Mouse (Mus musculus): Measurements from ENCODE around the gene Cars. TPM values are rescaled to one million over a fixed set of nuclear protein-coding genes. Genes with fewer than 3 reads are reported as not detected.

Cars gene
- polyA plus RNA-seq, 1 experiment = 137 TPM

DNA sequence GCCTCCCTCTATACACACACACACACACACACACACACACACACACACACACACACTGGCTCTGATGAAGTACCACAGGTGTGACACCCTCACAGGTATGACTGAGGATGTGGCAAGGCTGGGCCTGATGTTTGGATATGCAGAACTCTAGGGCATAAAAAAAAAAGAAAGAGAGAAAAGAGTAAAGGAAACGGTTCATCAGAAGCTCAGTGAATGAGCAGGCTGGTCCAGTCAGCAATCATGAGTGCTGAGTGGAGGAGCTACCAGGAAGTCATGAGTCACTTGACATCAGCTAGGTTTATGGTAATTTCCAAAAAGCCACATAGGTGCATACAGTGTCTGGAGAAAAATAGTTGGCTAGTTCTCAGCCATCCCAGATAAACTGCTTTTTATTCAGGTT lies 29.6 kb upstream of the Cars start:
- no peaks in the 10 kb centered on the region for H3K79me3 ChIP-seq (ENCODE audit: low read depth)
- H3K4me3 ChIP-seq (ENCODE audit: insufficient read depth, poor library complexity, severe bottlenecking) = no peak overlapping the region
- no peak overlapping the region for H3ac ChIP-seq (ENCODE audit: control insufficient read depth, insufficient read length, low read depth)
- no peaks in the 10 kb centered on the region for H3K79me2 ChIP-seq (ENCODE audit: control insufficient read depth, insufficient read depth)
- no peaks in the 10 kb centered on the region for H3K27me3 ChIP-seq (ENCODE audit: control insufficient read depth, insufficient read depth, insufficient read length)
- TF ChIP-seq MYOG (IDR thresholded peaks at IDR 0.05; ENCODE audit: control insufficient read depth, extremely low read depth, insufficient read length) = no peak
- H3K36me3 ChIP-seq (ENCODE audit: control insufficient read depth, insufficient read depth) = no peaks in the 10 kb centered on the region

DNA sequence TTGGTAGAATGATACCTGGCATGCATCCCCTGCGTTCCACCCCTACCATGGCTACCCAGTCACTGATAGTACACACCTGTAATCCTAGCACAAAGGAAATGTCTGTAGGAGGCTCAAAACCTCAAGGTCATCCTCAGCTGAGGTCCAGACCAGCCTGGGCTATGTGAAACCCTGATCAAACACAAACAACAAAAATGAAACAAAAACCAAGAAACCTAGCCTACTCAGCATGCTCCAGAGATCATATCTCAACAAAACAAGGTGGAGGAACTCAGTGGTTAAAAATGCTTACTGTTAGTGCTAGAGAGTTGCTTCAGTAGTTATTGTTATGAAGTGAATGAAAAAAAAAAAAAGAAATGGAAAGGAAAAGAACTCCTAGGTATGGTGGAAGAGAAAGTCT lies 28.6 kb upstream of the Cars start, which contains the start of gene Tnfrsf26:
Gene Tnfrsf26, minus strand, starts transcription at position 183 of the 400 bp plus-strand sequence.
- H3K79me2 ChIP-seq (ENCODE audit: control insufficient read depth, insufficient read depth) = no peaks in the 10 kb centered on the region
- no peak for TF ChIP-seq MYOD1 (IDR thresholded peaks at IDR 0.05; ENCODE audit: control insufficient read depth, insufficient read length, low read depth)
- TF ChIP-seq MAX (IDR thresholded peaks at IDR 0.05) = no peak
- no peak for TF ChIP-seq CEBPB (IDR thresholded peaks at IDR 0.05; ENCODE audit: low read depth)
- TF ChIP-seq USF1 (IDR thresholded peaks at IDR 0.05; ENCODE audit: low read depth) = no peak
- TF ChIP-seq CTCF (IDR thresholded peaks at IDR 0.05; ENCODE audit: control insufficient read depth, insufficient read depth, insufficient read length) = no peak
- no peak for TF ChIP-seq MYOG (IDR thresholded peaks at IDR 0.05; ENCODE audit: control insufficient read depth, extremely low read depth, insufficient read length)
- no peak for TF ChIP-seq FOSL1 (IDR thresholded peaks at IDR 0.05; ENCODE audit: insufficient read depth, low read length, poor library complexity, severe bottlenecking)
- H3K27me3 ChIP-seq (ENCODE audit: control insufficient read depth, insufficient read depth, insufficient read length) = no peaks in the 10 kb centered on the region
- H3K36me3 ChIP-seq (ENCODE audit: control insufficient read depth, insufficient read depth) = no peaks in the 10 kb centered on the region
- H3K4me3 ChIP-seq (ENCODE audit: insufficient read depth, poor library complexity, severe bottlenecking) = no peak within 1 kb of the TSS
- H3ac ChIP-seq (ENCODE audit: control insufficient read depth, insufficient read length, low read depth) = no peak within 1 kb of the TSS
- no peaks in the 10 kb centered on the region for H3K79me3 ChIP-seq (ENCODE audit: low read depth)

DNA sequence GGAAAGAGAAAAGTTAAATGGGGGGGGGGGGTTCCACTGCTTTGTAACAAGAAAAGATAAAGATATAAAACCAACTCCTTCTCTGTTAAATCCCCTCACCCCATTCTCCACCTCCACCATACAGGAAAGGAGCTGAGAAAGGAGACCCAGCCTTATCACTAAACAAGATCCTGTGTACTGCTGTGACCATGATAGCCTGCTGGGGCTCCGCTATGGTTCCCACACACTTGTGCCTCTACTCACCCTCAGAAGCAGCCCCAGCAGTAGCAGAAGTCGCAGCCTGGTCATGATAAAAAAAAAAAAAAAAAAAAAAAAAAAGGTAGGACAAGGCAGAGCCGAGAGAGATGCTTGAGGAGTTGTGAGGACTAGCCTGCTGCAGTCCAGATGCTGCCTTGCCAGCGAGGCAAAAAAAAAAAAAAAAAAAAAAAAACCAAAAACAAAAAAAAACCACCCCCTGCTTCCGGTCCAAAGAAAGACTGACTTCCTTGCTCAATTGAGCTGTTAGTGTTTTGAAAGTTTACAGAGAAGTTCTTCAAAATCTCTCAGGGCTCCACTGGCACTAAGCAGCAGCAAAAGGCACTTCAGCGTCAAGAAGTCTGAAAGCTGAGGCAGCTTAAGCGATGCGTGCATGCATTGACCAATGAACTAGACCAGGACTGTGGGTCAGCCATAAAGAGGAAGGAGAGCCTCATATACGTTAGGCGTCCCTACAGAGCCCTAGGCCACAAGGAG lies 27.8 kb upstream of the Cars start:
- Histone ChIP-seq H3K79me2 (ENCODE audit: control insufficient read depth, insufficient read depth) (no peaks in the 10 kb centered on the region), H3ac (ENCODE audit: control insufficient read depth, insufficient read length, low read depth) (no peak overlapping the region), H3K4me3 (ENCODE audit: insufficient read depth, poor library complexity, severe bottlenecking) (no peak overlapping the region), H3K79me3 (ENCODE audit: low read depth) (no peaks in the 10 kb centered on the region), H3K27me3 (ENCODE audit: control insufficient read depth, insufficient read depth, insufficient read length) (no peaks in the 10 kb centered on the region), H3K36me3 (ENCODE audit: control insufficient read depth, insufficient read depth) (no peaks in the 10 kb centered on the region)
- TF ChIP-seq MYOD1 (IDR thresholded peaks at IDR 0.05; ENCODE audit: control insufficient read depth, insufficient read length, low read depth) (no peak), CEBPB (IDR thresholded peaks at IDR 0.05; ENCODE audit: low read depth) (no peak), FOSL1 (IDR thresholded peaks at IDR 0.05; ENCODE audit: insufficient read depth, low read length, poor library complexity, severe bottlenecking) (no peak), MAX (IDR thresholded peaks at IDR 0.05) (no peak), CTCF (IDR thresholded peaks at IDR 0.05; ENCODE audit: control insufficient read depth, insufficient read depth, insufficient read length) (no peak), USF1 (IDR thresholded peaks at IDR 0.05; ENCODE audit: low read depth) (no peak), MYOG (IDR thresholded peaks at IDR 0.05; ENCODE audit: control insufficient read depth, extremely low read depth, insufficient read length) (no peak)

DNA sequence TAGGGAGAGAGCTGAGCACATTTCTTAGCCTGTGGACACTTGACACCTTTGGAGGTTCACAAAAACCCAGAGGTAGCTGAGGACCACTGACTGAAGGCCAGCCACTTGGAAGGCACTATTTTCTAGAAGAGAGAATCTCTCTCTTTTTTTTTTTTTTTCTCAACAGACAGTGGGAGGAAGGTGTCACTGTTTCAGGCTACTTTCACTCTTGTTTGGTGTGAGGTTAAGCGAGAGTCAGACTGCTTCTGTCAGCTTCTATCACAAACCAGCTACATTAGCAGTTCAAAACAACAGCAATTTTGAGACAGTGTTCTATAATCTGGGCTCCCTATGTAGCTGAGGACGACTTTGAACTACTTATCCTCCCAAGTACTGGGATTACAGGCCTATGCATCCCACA lies 26.3 kb upstream of the Cars start:
- H3ac ChIP-seq (ENCODE audit: control insufficient read depth, insufficient read length, low read depth) = no peak overlapping the region
- TF ChIP-seq CEBPB (IDR thresholded peaks at IDR 0.05; ENCODE audit: low read depth) = no peak

DNA sequence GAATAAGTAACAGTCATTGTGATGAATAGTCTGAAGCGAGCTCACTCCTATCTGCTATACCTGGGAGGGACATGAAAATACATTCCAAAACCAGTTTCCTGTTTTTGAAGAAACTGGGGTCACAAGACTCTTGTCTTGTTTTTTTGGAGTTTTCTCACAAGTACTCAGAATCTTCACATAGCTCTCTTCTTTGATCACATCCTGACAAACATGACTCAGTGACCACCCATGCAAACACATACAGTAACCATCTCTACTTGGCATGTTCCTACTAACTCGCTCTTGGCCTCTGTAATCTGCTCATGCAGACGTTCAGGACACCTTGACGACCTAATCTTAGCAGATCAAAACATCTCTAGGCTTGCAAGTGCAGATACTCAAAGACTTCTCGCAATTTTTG lies 25.3 kb upstream of the Cars start:
- Histone ChIP-seq H3K4me3 (ENCODE audit: insufficient read depth, poor library complexity, severe bottlenecking) (no peak overlapping the region), H3K36me3 (ENCODE audit: control insufficient read depth, insufficient read depth) (no peaks in the 10 kb centered on the region), H3K79me3 (ENCODE audit: low read depth) (no peaks in the 10 kb centered on the region), H3ac (ENCODE audit: control insufficient read depth, insufficient read length, low read depth) (no peak overlapping the region), H3K79me2 (ENCODE audit: control insufficient read depth, insufficient read depth) (no peaks in the 10 kb centered on the region), H3K27me3 (ENCODE audit: control insufficient read depth, insufficient read depth, insufficient read length) (no peaks in the 10 kb centered on the region)
- TF ChIP-seq USF1 (IDR thresholded peaks at IDR 0.05; ENCODE audit: low read depth) (no peak), MAX (IDR thresholded peaks at IDR 0.05) (no peak), CEBPB (IDR thresholded peaks at IDR 0.05; ENCODE audit: low read depth) (no peak), CTCF (IDR thresholded peaks at IDR 0.05; ENCODE audit: control insufficient read depth, insufficient read depth, insufficient read length) (no peak), MYOD1 (IDR thresholded peaks at IDR 0.05; ENCODE audit: control insufficient read depth, insufficient read length, low read depth) (no peak), FOSL1 (IDR thresholded peaks at IDR 0.05; ENCODE audit: insufficient read depth, low read length, poor library complexity, severe bottlenecking) (no peak), MYOG (IDR thresholded peaks at IDR 0.05; ENCODE audit: control insufficient read depth, extremely low read depth, insufficient read length) (no peak)

More for the DNA sequence above, 26.3 kb upstream of the Cars start:
- no peaks in the 10 kb centered on the region for H3K79me2 ChIP-seq (ENCODE audit: control insufficient read depth, insufficient read depth)
- H3K4me3 ChIP-seq (ENCODE audit: insufficient read depth, poor library complexity, severe bottlenecking) = no peak overlapping the region
- H3K27me3 ChIP-seq (ENCODE audit: control insufficient read depth, insufficient read depth, insufficient read length) = no peaks in the 10 kb centered on the region
- no peaks in the 10 kb centered on the region for H3K79me3 ChIP-seq (ENCODE audit: low read depth)
- no peaks in the 10 kb centered on the region for H3K36me3 ChIP-seq (ENCODE audit: control insufficient read depth, insufficient read depth)

DNA sequence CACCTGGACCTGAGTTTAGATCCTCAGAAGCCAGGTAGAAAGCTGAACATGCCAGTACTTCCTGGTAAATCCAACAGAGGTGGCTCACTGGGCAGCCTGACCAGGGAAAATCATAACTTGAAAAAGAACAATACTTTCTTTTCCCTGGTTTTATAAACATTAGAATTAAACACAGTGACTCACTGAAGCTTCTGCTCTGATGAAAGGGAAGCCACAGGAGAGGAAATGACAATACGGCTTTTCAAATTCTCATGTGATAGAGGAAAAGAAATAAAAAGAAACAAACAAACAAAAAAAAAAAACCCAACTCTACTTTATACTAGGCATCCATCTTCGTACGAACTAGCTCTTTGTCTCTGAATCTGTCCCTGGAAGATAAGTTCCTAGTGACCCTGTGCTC lies 24.7 kb upstream of the Cars start:
- Histone ChIP-seq H3K4me3 (ENCODE audit: insufficient read depth, poor library complexity, severe bottlenecking) (no peak overlapping the region), H3K36me3 (ENCODE audit: control insufficient read depth, insufficient read depth) (no peaks in the 10 kb centered on the region), H3ac (ENCODE audit: control insufficient read depth, insufficient read length, low read depth) (no peak overlapping the region), H3K79me3 (ENCODE audit: low read depth) (no peaks in the 10 kb centered on the region), H3K79me2 (ENCODE audit: control insufficient read depth, insufficient read depth) (no peaks in the 10 kb centered on the region), H3K27me3 (ENCODE audit: control insufficient read depth, insufficient read depth, insufficient read length) (no peaks in the 10 kb centered on the region)
- TF ChIP-seq CTCF (IDR thresholded peaks at IDR 0.05; ENCODE audit: control insufficient read depth, insufficient read depth, insufficient read length) = no peak
- TF ChIP-seq MYOG (IDR thresholded peaks at IDR 0.05; ENCODE audit: control insufficient read depth, extremely low read depth, insufficient read length) = no peak
- TF ChIP-seq MYOD1 (IDR thresholded peaks at IDR 0.05; ENCODE audit: control insufficient read depth, insufficient read length, low read depth) = no peak
- TF ChIP-seq CEBPB (IDR thresholded peaks at IDR 0.05; ENCODE audit: low read depth) = no peak
- TF ChIP-seq FOSL1 (IDR thresholded peaks at IDR 0.05; ENCODE audit: insufficient read depth, low read length, poor library complexity, severe bottlenecking) = no peak
- TF ChIP-seq USF1 (IDR thresholded peaks at IDR 0.05; ENCODE audit: low read depth) = no peak
- TF ChIP-seq MAX (IDR thresholded peaks at IDR 0.05) = no peak
